Mouse (Mus musculus) cerebellum, postnatal 14 days (tissue): ENCODE data around the gene Rpa1.
"Not testable (repeated sequence)": the region's sequence is repeated elsewhere in the genome, so short reads cannot be mapped to it uniquely, and the experiment has no call there.

Source experiments
- DNase-seq, 2 experiments: peaks; one replicate each; pipeline ENCODE4 v3.0.0; 2021; ENCODE audit warnings: mixed read lengths in 2 of 2

The Rpa1 gene

DNA sequence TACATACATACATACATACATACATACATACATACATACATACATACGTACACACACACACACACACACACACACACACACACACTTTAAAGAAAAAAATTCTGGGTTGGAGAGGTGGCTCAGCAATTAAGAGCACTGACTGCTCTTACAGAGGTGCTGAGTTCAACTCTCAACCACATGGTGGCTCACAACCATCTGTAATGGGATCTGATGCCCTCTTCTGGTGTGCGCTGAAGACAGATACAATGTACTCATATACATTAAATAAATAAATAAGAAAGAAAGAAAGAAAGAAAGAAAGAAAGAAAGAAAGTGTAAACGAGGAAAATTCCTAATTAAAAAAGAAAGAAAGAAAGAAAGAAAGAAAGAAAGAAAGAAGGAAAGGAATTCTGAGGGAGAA, 64.3 kb downstream of the Rpa1 start:
- DNase-seq: not testable (repeated sequence)

DNA sequence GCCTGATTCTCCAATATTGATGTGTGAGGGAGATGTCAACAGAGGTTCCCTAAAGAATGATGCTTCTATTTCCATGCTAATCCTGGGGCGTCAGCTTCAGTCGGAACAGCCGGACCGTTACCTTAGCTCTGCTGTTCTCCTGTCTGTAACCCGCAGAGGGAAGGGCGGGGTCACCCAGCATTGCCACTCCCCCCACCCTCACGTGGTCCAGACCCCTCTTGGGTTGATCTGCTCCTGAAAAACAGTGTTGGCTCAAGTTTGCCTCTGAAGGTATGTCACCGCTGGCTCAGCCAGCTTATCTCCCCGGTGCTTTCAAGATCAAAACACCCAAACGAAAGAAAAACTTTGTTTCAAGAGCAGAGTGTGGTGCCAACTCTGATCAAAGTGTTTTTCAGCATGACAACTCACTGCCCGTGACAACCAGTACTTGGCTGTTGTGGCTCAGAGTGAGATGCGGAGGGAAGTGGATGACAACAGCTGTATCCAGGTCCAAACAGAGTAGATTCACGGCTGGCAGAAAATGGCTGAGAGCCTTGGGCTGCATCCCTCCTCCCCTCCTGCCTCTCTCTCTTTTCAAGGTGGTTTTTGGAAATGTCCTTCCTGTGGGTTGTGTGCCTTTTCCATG, 65.5 kb downstream of the Rpa1 start:
- no peak for DNase-seq

DNA sequence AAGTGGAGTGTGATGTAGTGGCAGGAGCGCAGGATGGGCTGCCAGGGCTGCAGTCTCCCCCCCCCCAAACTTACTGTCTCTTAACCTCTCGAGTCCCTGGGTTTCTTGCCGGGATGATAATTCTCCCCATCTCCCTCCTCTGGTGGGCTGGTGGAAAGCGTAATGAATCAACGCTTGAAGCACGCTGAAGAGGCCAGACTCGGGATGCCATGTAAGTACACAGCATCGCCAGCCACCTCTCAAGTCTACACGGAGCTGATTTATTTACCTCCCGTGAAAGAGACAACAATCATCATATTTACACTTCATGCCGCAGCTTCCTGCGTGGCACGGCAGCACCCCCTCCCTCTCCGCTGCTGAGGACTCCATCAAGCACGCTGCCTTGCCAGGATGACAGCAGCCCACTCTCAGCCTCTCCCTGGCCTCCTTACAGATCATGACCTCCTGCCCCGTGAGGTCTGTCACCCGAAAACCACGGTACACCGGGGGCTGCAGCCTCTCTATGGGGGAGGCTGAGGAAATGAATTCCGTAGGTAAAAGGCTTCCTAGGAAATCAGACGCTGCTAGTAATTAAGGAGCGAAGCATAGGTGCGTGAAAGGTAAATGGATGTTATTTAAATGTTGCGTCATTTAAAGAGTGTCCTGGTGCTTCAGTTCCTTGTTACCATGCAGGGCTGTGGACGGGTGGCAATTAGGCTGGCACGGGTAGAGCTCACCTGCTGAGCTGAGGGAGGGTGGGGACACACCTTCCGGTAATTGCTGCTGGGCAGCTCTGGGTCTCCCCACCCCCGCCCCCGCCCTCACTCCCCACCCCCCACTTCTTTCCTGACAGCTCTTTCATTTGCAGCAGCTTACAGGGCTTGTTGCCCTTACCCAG, 66.5 kb downstream of the Rpa1 start:
- DNase-seq: no peak

DNA sequence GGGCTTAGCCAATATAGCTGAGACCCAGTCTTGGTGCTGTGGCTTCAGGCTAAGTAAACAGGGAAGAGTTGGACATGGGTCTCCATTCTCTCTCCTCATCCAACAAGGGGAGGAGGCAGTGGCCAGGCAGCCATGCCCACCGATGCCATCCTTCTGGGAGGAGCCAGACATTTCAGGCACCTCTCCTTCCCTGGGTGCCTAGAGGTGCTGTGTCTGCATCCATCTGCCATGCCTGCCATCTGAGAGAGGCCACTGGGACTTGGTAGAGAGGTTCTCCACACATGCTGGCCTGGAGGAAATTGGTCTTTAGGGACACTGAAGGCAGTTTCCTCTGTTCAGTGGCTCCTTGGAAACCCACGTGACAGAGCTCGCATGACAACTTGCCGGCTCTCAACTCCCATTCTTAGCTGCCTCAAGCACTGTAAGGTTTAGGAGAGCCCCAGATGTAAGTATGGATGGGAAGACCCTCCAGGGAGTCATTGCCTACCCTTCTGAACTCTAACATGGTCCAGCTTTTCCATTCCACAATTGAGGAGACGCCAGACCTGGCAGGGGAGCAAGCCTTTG, 67.6 kb downstream of the Rpa1 start:
- DNase-seq: no peak

DNA sequence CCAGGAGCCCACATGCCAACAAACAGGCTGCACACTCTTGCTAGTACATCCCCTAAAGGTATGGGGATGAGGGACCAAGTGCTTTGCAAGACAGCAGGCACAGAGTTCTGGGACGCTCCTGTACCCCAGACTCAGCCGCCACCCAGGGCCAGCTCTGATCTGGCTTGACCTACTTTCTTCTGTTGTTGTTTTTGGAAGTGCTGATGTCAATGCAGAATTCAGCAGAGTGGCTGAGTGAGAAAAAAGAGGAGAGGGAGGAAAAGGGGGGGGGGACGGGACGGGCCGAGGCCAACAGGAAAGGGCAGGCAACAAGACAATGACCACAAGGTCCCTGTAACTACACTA, 68.1 kb downstream of the Rpa1 start:
- DNase-seq: no peak

DNA sequence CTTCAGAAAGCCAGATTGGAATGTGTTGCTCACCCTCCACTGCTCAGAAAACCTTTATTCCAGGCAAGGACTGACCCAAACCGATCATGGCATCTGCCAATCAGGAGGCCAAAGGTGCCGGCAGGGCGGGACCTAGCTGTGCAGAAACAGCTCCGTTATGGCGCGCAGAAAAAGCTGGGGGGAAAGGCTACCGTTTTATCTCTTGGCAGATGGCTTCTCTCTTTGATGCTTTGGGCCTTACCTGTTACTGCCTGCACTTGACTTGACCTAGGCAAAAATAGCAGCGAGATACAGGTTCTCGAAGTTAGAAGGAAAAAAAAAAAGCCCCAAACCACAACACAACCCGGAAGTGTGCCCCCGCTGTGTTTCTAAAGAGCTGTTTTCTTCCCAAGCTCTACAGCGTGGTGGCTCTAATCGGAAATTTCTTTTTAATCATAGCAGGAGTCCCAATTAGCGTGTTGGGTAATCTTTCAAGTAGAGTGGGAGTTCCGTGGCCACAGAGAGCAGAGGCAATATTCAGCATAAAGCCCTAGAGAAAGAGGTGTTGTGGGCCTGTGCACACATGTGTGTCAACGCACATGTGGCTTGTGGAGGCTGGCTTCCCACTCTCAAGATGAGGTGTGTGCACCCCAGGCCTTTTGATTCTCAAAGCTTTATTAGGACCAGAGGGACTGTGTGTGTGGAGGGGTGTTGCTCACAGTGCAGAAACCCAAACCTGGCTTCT, 68.6 kb downstream of the Rpa1 start:
- DNase-seq: peak in 1 of 2 experiments; percentile 56

DNA sequence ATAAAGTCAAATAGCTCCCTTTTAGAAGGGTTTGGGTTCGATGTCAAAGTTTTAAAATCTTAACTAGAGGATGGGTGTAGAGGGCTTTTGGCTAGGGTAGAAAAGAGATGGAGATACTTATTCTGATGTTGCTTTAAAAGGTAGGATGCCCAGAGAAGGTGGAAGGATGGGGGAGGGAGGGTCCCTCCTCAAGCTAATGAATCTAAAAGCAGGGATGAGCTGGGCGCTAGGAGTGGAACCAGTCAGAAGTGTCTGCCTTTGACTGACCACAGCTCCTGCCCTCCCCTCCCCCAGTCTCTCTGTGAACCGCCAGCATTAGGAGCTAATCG, 69.1 kb downstream of the Rpa1 start:
- no peak for DNase-seq

DNA sequence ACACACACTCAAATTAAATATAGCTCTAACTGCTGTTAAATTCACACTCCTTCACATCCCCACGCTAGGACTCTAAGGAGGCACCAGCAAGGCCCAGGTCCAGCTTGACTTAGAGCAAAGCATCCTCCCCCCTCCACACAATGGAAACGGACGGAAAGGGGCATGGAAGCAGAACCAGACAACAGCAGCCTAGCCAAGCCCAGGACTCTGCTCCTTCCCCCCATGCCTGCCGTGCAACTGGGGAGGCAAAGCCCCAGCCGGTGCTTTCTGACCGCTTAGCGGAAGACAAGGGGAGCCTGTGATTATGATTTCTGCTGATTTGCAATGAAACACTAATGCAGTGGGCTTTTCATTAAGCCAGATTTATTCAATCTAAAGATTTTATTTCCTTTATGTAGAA, 70.0 kb downstream of the Rpa1 start:
- DNase-seq: no peak

- DNase-seq: no peak
Measured at GRCm38 (mm10) chr11:75275035-75275434, 73.1 kb downstream of the Rpa1 start.

- no peak for DNase-seq
Measured at GRCm38 (mm10) chr11:75273466-75273865, 74.7 kb downstream of the Rpa1 start.

- peak; percentile 63 to 80 for DNase-seq
Measured at GRCm38 (mm10) chr11:75270985-75271434, 77.1 kb downstream of the Rpa1 start.

- no peak for DNase-seq
Measured at GRCm38 (mm10) chr11:75270276-75270984, 77.7 kb downstream of the Rpa1 start.

DNA sequence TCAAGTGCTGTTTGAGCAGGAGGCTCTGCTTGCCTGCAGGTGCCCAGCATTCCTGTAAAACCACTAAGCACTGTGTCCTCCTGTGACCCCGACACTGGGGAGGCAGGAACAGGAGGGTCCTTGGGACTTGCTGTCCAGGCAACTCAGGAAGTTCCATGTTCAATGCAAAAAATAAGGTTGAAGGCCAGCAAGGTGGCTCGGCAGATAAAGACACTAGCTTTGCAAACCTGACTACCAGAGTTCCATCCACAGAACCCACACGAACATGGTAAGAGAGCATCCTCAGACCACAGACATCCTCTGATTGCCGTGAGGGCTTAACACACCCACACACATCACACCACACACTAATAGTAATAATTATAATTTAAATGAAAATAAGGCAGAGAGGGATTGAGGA, 78.9 kb downstream of the Rpa1 start:
- no peak for DNase-seq

DNA sequence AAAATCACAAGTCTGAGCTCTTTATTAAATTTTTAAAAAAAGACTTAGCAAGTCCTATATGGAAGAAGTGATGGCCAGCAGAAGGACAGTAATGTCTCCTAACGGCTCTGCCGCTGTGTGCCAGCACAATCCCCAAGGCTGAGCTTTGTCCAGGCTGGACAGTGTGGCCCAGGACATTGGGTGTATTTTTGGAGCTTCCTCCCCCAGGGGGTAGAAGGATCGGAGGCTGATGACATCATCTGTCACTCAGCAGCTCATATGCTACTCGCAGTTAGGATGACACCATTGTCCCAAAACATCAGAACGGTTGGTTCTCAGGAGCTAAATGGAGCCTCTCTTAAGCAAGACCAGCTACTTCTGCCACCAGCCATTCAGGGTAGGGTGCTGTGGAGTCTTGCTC, 79.6 kb downstream of the Rpa1 start:
- no peak for DNase-seq

DNA sequence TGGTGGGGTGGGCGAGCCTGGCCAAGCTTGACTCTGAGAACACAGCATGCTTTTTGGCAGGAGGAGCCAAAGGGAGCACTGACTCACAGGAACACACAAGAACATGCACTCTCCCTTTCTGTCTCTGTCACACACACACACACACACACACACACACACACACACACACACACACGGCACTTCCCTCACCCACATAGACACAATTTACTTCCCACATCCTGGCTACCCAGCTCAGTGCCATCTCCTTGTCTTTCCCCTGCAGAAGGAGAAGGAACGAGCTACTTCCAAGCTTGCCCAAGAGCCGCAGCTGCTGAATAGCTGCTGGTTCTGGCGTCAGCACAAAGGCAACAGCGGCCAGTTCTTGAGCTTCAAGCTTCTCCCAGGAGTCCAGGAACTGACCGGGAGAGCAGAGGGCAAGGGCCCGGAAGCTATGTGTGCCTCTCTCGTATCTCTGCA, 80.3 kb downstream of the Rpa1 start:
- peak in 1 of 2 experiments; percentile 61 for DNase-seq

GRCm38 (mm10) chr11:75265545-75265944, 82.6 kb downstream of the Rpa1 start:
- DNase-seq: no peak

GRCm38 (mm10) chr11:75264550-75264949, 83.6 kb downstream of the Rpa1 start:
- DNase-seq: no peak

DNA sequence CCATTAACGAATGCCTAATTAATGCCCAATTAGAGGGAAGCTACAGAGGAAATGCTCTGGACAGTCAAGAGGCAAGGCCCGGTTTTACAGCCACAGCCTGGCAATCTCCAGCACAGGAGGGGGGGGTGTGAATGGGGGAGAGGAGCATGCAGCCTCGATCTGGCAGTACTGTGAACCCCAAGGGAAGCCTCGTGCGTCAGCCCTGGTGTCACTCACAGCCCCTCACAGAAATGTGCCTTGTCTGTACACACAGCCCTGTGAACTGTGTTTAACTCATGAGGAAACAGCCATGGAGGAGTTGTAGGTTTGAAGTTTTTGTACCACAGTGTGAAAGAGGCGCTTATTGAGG, 84.2 kb downstream of the Rpa1 start:
- DNase-seq: no peak

- no peak for DNase-seq
Measured at GRCm38 (mm10) chr11:75263274-75263963, 84.7 kb downstream of the Rpa1 start.

DNA sequence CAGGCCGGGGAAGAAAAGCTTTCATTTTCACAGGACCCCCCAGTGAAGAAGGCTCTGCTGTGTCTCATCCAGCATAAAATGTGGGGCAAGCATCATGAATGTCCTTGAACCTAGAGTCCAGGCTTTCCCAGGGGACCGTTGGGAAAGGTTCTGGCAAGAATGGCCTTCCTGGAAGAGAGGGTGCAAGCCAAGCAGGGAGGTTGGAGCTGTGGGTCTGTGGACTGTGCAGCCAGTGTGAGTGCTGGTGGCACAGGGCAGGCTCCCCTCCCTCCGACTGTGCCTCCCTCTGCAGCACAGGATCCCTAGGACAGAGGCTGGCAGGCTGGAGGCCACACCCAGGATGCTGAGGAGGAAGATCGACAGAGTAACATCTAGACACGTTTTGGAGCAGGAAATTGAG, 85.3 kb downstream of the Rpa1 start:
- DNase-seq: no peak

GRCm38 (mm10) chr11:75262181-75262580, 85.9 kb downstream of the Rpa1 start:
- no peak for DNase-seq

GRCm38 (mm10) chr11:75261730-75262129, 86.4 kb downstream of the Rpa1 start:
- no peak for DNase-seq
